Mouse (Mus musculus) cerebellum, adult 8-10 months (tissue): ENCODE data around the gene Cmtm1.
"Not testable (repeated sequence)": the region's sequence is repeated elsewhere in the genome, so short reads cannot be mapped to it uniquely, and the experiment has no call there.

Source experiments
- DNase-seq: peaks from one replicate; pipeline ENCODE4 v3.0.0; 2022

The Cmtm1 gene

DNA sequence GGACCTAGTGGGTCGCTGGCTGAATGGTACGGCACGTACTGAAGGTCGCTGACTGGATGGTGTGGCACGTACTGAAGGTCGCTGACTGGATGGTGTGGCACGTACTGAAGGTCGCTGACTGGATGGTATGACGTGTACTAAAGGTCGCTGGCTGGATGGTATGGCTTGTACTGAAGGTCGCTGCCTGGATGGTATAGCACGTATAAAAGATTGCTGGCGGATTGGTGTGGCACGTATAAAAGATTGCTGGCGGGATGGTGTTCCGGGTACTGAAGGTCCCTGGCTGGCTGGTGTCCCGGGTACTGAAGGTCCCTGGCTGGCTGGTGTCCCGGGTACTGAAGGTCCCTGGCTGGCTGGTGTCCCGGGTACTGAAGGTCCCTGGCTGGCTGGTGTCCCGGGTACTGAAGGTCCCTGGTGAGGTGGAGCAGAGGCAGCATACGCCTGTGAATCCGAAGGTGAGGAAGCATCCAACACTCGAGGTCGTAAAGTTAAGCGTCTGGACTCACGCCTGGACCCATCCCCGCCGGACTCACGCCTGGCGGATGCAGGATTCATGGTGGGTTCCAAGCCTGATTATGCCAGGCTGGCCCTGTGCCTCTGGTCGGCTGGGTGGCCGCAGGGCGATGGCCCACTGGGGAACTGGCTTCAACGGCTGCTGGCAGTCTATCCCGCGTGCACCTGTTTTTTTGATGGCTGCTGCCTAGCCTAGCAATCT lies at the start of gene Cmtm1, which contains the start of gene Gm45711:
Gene Cmtm1 (minus strand): TSS at position 705 of the 715 bp plus-strand sequence.
Gene Gm45711 (minus strand): TSS at position 641 of the 715 bp plus-strand sequence.
- DNase-seq = peak; percentile 23

DNA sequence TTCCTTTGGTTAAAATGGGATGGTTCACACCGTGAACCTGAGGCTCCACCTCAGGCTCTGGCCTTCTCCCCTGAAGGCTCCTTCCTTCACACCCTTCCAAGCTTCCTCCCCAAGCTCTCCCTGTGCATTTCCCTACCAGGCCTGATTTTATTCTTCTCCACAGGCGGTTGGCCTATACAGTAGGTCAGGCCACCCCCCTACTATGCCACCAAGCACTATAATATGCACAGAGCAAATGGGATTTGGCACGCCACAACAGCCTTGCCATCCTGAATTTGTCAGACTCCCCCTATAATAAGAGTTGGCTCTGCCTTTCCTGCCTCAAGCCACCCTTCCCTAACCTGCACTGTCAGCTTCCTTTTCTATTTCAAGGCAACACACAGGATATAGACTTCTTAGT lies 48.7 kb upstream of the Cmtm1 start:
- no peak for DNase-seq

DNA sequence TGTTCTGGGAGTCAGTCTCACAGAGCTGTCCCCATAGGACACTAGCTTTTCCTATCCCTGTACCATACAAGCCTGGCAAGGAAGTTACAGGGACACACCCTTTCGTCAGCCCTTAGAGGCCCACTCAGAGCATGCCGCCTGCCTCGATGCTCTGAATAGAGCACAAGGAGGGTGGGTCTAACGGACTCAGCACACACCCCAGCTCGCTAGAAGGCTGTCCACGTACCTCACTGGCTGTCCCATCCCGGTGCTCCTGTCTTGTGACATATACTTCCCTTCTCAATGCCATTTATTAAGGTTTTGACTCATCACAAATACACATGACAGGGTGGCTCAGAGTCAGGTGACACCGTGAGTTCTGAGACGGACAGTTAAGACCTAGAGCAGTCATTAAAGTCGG lies 44.6 kb upstream of the Cmtm1 start:
- no peak for DNase-seq

DNA sequence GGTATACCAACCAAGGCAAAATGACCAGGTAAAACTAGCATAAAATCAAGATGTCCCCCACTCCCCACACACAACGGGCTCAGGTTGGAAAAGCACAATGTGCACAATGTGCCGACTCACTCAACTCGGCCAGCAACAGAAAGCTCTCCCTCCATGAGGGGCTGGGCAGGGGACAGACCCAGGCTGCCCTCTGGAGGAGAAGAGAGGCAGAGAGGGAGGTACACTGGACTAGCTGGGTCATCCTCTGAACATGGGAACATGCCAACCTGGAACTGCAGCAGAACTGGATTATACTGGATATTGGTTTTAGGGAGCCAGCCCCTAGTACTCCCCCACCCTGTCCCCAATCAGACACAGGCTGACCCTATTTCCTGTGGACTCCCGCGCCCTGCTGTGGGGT lies 43.2 kb upstream of the Cmtm1 start:
- no peak for DNase-seq

DNA sequence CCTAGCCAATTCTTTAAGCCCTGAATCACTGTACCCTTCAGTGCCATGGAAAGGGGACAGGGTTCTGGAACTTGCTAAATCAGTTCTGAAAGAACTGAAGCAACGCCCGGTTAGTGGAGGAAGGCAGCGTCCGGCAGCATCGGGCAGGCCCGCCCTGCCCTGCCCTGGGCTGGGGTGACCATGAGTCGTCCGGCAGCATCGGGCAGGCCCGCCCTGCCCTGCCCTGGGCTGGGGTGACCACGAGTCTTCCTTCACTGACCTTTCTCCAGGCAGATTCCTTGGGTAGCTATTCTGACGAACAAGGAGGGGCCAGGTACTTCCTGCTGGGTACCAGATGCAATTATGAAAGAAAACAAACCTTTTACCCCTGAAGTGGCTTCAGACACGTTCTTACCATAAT lies 40.1 kb upstream of the Cmtm1 start:
- DNase-seq = no peak

DNA sequence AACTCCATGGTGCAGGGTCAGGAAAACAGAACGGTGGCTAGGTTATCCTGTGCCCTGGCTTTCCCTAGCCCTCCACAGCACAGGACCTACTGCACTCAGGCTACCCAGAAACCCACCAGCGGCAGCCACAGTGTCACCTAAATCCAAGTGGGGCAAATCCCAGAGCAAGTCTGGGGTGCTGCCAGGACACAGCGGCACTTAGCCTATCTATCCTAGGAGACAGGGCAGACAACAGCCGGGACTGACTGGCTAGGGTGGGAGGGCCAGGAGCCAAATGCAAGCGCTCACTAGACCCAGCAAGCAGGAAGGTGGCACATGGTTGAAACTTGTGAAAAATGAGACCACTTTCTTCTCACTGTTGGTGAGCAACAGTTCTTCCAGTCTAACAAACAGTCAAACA lies 39.0 kb upstream of the Cmtm1 start:
- no peak for DNase-seq

DNA sequence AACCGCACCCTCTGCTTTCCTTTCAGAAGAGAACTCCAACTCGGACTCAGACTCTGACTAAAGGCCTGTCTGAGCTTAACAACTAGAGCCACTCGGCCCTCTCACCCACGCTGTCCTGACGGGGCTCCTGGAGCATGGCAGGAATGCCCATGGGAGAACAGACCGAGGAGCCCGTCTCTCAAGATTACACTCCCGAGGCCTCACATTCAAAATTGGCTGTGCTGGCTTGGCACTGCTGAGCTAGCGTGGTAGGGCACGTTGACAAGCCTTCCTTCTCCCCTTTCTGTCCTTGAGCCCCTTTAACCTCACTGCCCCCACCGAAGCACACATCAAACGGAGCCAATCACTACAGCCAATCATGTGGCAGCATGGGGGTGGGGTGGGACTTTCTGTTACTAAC lies 36.8 kb upstream of the Cmtm1 start:
- no peak for DNase-seq

DNA sequence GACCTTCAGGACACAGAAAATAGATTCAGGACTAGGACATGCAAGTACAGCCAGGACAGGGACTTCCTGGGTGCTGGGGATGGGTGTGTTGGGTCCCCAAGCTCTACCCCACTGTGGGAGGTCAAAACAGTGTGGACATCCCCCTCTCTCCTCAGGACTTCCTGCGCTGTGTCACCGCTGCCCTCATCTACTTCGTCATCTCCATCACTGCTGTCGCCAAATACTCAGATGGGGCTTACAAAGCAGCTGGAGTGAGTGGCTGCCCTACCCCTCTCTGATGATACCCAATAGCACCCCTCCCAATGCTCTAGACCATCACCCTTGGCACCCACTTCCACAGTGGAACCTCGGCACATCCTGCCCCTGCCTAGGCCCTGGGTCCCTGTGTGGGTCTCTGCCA lies 34.7 kb upstream of the Cmtm1 start:
- DNase-seq = no peak

DNA sequence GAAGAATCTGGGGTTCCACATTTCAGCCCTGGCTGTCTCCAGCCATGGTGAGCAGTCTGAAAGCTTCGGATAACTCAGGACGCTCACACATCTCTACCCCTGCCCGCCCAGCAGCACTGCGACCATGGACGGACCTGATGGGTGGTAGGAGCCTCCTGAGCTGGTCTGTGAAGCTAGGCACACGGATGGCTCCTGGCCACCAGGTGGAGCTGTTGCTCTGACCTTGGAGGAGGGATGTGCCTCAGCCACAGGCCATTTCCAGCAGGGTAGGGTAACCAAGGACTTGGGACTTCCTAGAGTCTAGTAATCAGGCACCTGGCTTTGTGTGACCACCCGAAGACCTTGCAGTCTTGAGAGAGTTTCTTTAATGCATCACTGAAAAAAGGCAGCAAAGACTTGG lies 34.0 kb upstream of the Cmtm1 start:
- DNase-seq = peak; percentile 89

DNA sequence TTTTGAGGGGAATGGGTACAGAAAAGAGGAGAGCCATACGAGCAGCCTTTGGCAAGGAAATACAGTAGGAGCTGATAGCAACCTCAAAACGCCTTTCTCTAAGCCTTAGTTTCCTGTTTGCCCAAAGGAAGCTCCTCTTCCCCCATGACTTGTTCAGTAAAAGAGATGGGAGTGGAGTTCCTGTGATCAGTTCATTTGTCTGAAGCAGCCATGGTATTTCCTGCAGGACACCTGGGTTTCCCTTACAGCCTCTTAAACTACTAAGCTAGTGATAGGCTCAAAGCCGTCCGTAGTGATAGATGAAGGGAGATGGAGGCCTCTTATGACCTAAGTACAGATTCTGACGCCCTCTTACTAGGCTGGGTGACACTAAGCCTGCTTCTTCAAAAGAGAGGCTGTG lies 32.5 kb upstream of the Cmtm1 start:
- no peak for DNase-seq

DNA sequence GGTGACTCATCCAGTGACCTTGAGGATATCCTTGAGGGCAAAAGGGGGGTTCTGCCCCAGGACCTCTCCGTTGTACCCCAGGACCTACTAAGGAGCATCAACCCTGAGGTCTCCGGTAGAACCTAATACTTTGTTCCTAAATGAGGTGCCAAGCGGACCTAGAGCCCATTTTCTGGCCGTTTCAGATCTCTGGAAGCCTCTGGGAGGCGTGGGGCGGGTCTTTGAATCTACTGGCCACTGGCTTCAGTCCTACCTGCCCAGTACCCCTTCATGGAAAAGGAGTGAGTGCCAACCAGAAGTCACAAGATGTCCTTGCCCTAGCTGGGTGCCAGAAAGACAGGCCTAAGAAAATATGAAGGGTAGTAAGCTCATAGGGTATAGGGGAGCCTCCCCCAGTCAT lies 31.7 kb upstream of the Cmtm1 start:
- no peak for DNase-seq

DNA sequence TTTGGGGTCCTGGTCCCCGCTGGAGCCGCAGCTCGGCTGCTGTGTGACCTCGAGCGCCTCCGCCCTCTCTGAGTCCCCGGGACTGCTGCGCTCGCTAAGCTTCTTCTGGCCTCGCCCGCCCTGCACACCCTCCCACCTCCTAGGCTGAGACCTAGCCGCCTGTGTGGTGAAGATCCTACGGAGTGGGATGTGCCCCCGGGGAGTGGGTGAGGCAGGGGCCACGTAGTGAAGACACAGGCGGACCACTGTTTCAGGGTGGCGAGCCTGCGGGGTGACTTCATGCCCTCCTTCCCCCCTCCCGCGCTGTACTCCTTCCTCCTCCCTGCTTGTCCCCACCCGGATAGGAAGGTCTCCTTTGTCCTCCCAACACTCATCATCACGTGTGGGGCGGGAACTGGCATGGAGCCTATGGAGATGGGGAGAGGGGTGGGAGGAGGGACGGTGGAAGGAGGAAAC lies 31.2 kb upstream of the Cmtm1 start:
- no peak for DNase-seq

DNA sequence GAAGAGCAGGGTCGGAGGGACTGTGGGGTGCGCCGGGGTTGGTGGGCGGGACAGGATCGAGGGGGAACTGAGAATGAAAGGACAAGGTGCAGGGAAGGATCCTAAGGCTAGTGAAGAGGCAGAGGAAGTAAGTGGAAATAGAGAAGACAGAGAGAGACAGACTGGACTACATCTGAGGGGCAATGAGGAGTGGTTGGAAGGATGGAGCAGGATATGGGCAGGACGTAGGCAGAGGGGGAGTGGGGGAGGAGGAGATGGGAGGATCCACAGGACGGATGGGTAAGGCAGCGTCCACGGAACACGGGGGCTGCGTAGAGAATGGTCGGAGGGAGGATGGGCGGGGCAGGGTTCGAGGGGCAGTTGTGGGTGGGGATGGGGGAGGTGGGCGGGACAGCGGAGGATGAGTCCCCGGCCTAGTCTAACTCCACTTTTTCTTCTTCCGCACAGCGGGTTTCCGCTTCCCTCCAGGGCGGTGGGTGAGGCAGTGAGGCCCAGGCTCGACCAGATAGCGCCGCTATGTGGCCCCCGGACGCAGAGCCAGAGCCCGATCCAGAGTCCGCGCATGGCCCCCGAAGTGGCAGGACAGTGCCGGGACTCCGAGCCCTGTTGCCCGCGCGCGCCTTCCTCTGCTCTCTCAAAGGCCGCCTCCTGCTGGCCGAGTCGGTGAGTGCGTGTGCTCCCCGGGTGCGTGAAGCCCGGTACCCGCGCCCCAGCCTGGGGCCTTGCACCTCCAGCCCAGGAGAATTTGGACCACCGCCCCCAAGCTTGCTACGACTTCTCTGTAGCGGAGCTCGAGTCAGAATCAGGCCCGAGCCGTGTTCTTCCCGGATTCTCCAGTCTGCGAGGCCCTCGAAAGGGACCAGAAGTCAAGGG lies 30.5 kb upstream of the Cmtm1 start:
- peak; percentile 41 for DNase-seq

DNA sequence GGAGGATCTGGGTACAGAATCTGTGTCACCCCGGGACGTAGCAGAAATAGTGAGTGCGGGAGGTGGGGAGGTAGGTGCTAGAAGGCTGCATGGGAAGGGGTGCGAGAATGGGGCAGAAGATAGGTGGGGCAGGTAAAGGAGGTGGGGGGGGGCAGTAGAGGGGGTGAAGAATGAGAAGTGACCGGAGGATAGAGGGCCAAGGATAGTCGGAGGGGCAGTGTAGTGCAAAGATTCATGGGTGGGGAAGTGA lies 30.0 kb upstream of the Cmtm1 start:
- DNase-seq = no peak

DNA sequence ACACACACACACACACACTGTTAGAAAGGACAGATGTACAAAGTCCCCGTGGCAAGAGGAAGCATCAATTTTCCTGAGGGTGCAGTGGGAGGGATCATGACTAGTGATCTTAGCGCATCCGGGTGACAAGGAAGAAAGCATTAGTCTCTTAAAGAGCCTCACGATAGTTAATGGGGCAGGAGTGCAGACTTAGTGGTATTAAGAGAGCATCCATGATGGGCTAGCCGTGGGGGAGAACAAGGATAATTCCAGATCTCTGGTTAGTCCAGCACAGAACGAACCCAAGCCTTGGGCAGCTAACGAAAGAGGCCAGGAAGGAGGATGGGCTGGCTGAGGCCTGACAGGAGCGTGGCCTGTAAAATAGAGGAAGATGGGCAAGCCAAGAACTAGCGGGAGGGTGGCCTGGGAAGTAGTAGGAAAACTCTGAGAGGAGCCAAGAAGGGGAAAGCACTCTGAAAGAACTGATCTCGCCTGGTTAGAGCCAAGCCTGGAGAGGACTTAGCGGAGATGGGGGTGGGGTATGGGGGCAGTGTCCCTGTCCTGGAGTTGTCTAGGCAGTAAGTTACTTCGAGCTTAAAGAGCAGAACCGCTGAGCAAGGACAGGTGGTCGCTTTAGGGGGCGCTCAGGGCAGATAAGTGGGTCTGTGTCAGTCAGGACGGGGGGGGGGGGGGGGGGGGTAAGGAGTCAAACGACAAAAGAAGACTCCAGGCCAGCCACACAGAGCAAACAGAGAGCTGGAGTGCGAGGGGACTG lies 29.5 kb upstream of the Cmtm1 start, which contains the start of gene Cmtm3:
Gene Cmtm3 (plus strand): TSS at position 182 of the 754 bp plus-strand sequence.
- no peak for DNase-seq

DNA sequence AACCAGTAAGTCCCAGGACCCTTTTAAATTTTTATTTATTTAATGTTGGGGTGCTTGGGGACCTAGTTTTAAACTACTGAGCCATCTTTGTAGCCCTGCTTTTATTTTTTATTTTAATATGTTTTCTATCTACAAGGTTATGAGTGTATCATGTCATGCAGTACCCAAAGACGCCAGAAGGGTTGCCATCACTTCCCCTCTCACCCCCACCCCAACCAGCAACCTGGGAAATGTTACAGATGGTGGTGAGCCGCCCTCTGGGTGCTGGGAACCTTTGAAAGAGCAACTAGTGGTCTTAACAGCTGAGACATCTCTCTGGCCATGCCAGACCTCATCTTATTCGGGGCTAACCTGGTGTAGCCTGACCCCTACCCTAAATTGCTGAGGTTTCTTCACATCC lies 27.9 kb upstream of the Cmtm1 start:
- no peak for DNase-seq

DNA sequence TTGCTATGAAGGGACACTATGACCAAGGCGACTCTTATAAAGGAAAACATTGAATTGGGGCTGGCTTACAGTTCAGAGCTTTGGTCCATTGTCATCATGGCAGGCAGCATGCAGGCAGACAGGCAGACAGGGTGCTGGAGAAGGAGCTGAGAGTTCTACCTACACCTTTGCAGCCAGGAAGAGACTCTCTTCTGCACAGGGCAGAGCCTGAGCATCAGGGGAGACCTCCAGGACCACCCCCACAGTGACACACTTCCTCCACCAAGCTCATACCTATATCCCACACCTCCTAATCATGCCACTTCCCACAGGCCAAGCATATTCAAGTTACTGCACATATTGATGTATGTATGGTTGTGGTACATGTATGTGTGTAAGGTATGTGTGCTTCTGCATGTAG lies 26.9 kb upstream of the Cmtm1 start:
- no peak for DNase-seq

DNA sequence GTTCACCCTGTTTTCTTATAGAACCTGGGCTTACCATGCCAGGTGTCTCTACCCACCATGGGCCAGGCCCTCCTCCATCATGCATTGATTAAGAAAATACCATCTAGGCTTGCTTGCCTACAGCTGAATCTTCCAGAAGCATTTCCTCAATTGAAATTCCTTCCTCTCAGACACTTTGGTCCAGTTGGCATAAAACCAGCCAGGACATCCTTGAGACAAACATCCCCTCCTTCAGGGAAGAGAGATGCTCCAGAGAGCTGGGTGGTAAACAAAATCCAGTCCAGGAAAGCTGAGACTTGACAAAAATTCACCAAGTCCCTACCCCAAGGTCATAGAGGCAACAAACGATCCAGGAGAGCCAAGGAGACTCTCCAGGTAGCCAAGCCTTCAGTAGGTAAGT lies 24.3 kb upstream of the Cmtm1 start:
- DNase-seq = no peak

DNA sequence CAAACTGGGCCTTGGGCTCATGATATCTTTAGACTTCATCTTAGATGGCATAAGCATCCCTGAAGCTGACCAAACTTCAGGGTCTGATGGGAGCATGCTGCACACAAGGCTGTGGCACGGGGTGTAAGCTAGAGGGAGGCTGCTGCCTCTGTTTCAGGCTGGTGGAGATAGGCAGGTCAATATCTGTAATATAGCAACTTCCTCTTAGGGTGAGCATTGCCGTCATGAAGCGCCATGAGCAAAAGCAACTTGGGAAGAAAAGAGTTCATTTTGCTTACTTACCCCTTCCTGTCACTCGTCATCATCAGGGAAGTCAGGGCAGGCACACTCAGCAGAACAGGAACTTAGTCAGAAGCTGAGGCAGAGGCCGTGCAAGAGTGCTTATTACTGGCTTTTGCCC lies 23.8 kb upstream of the Cmtm1 start:
- no peak for DNase-seq

DNA sequence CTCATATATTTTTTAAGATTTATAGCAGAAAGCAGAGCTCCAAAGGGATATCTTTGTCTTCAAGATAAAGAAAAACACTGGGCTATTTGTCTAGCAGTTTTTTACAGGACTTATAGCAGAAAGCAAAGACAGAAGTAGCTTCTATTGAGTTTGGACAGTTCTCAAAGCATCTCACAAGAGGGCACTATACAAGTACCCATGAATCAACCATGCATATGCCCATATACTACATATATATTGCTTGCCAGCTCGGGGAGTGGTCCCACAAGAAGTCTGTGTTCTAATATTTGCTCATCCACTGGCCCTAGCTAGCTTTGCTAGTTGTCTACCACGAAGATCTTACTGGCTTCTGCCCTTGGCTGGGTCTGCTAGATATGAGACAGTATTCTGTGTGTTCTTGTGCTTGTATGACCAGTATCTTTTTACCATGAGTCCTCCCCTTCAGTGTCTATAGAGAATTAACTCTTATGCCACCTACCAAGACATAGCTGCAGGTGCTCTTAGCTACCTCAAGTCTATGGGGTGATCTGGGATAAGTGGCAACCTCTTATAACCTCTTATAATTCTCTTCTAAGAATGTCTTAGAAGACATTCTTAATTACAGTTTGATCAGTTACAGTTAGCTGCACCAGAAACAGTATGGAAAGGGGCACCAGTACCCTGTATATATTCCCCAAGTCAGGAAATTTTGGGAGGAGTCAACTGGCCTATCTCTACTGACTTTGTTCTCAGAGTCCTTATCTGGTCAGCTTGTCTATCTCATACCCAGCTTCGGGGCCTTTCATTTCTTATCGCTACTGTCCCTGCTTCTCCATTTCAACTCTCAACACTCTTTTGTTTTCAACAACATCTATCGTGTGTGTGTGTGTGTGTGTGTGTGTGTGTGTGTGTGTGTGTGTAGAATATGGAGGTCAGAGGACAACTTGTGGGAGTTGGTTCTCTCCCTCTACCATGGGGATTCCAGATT lies 23.0 kb upstream of the Cmtm1 start:
- no peak for DNase-seq

DNA sequence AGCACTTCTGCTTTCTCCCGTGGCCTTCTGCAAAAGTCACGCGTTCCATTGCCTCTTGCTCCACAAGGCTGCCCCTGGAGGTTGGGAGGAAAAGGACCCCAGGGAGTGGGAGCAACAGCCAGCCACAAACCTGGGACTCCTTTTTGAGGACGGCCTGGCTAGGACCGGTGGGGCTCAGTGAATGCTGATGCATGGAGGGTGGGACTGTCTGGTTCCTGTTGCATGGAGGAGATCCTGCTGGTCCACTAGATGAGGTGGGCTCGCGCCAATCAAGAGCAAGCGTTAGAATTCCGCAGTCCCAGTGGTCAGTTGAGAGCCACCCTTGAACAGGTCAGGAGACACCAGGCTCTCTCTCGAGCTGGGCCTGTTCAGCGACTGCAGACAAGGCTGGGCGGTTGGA lies 12.0 kb upstream of the Cmtm1 start, which contains the start of gene Cmtm2b:
Gene Cmtm2b (plus strand): TSS at position 301 of the 400 bp plus-strand sequence.
- not testable (repeated sequence) for DNase-seq

DNA sequence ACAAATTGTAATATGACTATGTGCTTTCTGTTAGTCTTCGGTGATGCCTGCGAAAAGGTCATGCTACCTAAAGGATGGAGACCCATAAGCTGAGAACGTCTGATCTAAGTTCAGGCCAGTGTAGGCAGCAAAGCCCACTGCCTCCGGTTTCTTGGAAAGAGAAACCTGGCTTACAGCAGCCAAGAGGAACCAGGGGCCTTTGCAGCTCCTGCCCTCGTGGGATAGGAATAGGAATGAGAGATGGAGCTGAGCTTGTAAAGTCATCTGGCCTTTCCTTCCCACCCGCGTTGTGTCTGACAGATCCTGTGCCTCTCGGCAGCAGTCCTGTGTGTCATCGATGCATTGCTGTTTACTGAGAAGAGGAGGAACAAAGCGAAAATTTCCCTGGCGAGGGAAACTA lies 11.3 kb upstream of the Cmtm1 start, which contains the start of gene Gm11020:
Gene Gm11020 (plus strand): TSS at position 301 of the 400 bp plus-strand sequence.
- DNase-seq = not testable (repeated sequence)
